Mouse (Mus musculus) neural tube, embryonic 11.5 days (tissue): ENCODE measurements around the gene Olfr665. TPM values are rescaled to one million over a fixed set of nuclear protein-coding genes. Genes with fewer than 3 reads are reported as not detected.

Experiments
- ATAC-seq: fragments of 200-750 bp; cut with Nextera tagmentation; 2 replicates; pipeline ENCODE4 v1.8.0; 2017; ENCODE audit warnings: moderate number of reproducible peaks, mild to moderate bottlenecking, moderate TSS enrichment, moderate library complexity; ENCODE audit not compliant: insufficient read depth, low FRiP score, low TSS enrichment
- DNase-seq: peaks from one replicate; pipeline ENCODE4 v3.0.0-alpha.2; 2015; ENCODE audit warnings: low spot score
- H3K27ac ChIP-seq: fragments of 300-500 bp; sonication (generic); 2 replicates; pipeline ENCODE4 v1.5.1; 2014; ENCODE audit warnings: low read depth, mild to moderate bottlenecking, low read length
- H3K27me3 ChIP-seq: fragments of 300-500 bp; sonication (generic); 2 replicates; pipeline ENCODE4 v1.6.1; 2014; ENCODE audit warnings: mild to moderate bottlenecking, low read length, mixed read lengths; ENCODE audit not compliant: control insufficient read depth, insufficient read depth
- H3K36me3 ChIP-seq: fragments of 300-500 bp; sonication (generic); 2 replicates; pipeline ENCODE4 v1.6.1; 2014; ENCODE audit warnings: mild to moderate bottlenecking, low read length, moderate library complexity, mixed read lengths; ENCODE audit not compliant: control insufficient read depth, insufficient read depth
- H3K4me1 ChIP-seq: fragments of 300-500 bp; sonication (generic); 2 replicates; pipeline ENCODE4 v1.6.1; 2014; ENCODE audit warnings: low read length, mixed read lengths; ENCODE audit not compliant: control insufficient read depth, insufficient read depth
- H3K4me2 ChIP-seq: fragments of 300-500 bp; sonication (generic); 2 replicates; pipeline ENCODE4 v1.6.1; 2014; ENCODE audit warnings: low read depth, mild to moderate bottlenecking, moderate library complexity
- H3K4me3 ChIP-seq: fragments of 300-500 bp; sonication (generic); 2 replicates; pipeline ENCODE4 v1.5.1; 2014; ENCODE audit warnings: low read depth, low read length
- H3K9ac ChIP-seq: fragments of 300-500 bp; sonication (generic); 2 replicates; pipeline ENCODE4 v1.6.1; 2014; ENCODE audit warnings: mild to moderate bottlenecking, low read length
- H3K9me3 ChIP-seq: fragments of 300-500 bp; sonication (generic); 2 replicates; pipeline ENCODE4 v1.6.1; 2016; ENCODE audit warnings: low read length; ENCODE audit not compliant: control insufficient read depth
- WGBS: fragments of 180-500 bp; shearing (Covaris S2); extraction: QIAGEN DNeasy Blood & Tissue Kit; methylation state at CpG from one replicate; pipeline ENCODE4 v1.1.7; 2014; 5-methylcytosine and 5-hydroxymethylcytosine counted together
- polyA plus RNA-seq: library from polyadenylated mRNA; unstranded; fragments of >200 nt; fragmentation: Nextera tagmentation; extraction: Ambion mirVana; gene quantifications from 2 replicates; pipeline ENCODE4 v1.2.1, GENCODE M21; 2014

Gene Olfr665
- polyA plus RNA-seq, 1 experiment from 2014 or later = not detected

GRCm38 (mm10) chr7:104921382-104921781 lies 43.6 kb downstream of the Olfr665 start, which contains the start of gene Olfr667:
Olfr667 (minus strand) TSS chr7:104921482.
- no peaks in the 10 kb centered on the region for H3K9me3 ChIP-seq
- H3K27ac ChIP-seq = no peak within 1 kb of the TSS
- H3K27me3 ChIP-seq = no peaks in the 10 kb centered on the region
- H3K4me2 ChIP-seq = no peak within 1 kb of the TSS
- H3K4me3 ChIP-seq = no peak within 1 kb of the TSS
- H3K36me3 ChIP-seq = no peaks in the 10 kb centered on the region
- WGBS = 78% methylated on average over 1 of the region's 1 CpGs
- no peak within 1 kb of the TSS for H3K9ac ChIP-seq
- DNase-seq (no peak), ATAC-seq (no peak)
- no peaks in the 10 kb centered on the region for H3K4me1 ChIP-seq

GRCm38 (mm10) chr7:104927957-104928356 lies 50.1 kb downstream of the Olfr665 start, which contains the start of gene Olfr668:
Olfr668 (minus strand) TSS chr7:104928057.
- Histone ChIP-seq H3K4me1 (no peaks in the 10 kb centered on the region), H3K27me3 (no peaks in the 10 kb centered on the region), H3K4me3 (no peak within 1 kb of the TSS), H3K4me2 (no peak within 1 kb of the TSS), H3K9ac (no peak within 1 kb of the TSS), H3K36me3 (no peaks in the 10 kb centered on the region), H3K27ac (no peak within 1 kb of the TSS), H3K9me3 (no peaks in the 10 kb centered on the region)
- 86% methylated on average over 1 of the region's 1 CpGs for WGBS
- ATAC-seq (no peak), DNase-seq (no peak)

Other genes starting within 250 kb of the Olfr665 start
- 0.08 TPM in 1 of 2 replicates, not detected in the other for gene Olfr658, start 230.7 kb upstream of the Olfr665 start, polyA plus RNA-seq
- not detected in 2 replicates for gene Olfr659, start 211.3 kb upstream of the Olfr665 start, polyA plus RNA-seq
- gene Olfr661, start 191.5 kb upstream of the Olfr665 start, polyA plus RNA-seq = not detected in 2 replicates
- gene Usp17le, start 100.6 kb upstream of the Olfr665 start, polyA plus RNA-seq = not detected in 2 replicates
- not detected in 2 replicates for gene Usp17lb, start 35.4 kb upstream of the Olfr665 start, polyA plus RNA-seq
- gene Usp17la, start 21.0 kb upstream of the Olfr665 start, polyA plus RNA-seq = not detected in 2 replicates
- gene Olfr666, start 17.9 kb downstream of the Olfr665 start, polyA plus RNA-seq = not detected in 2 replicates
- not detected in 2 replicates for gene Olfr667, start 43.5 kb downstream of the Olfr665 start, polyA plus RNA-seq
- not detected in 2 replicates for gene Olfr668, start 50.0 kb downstream of the Olfr665 start, polyA plus RNA-seq
- gene Olfr669, start 56.2 kb downstream of the Olfr665 start, polyA plus RNA-seq = not detected in 2 replicates
- not detected in 2 replicates for gene Olfr670, start 84.6 kb downstream of the Olfr665 start, polyA plus RNA-seq
- gene Olfr671, start 101.1 kb downstream of the Olfr665 start, polyA plus RNA-seq = not detected in 2 replicates
- gene Olfr672, start 124.0 kb downstream of the Olfr665 start, polyA plus RNA-seq = not detected in 2 replicates
- gene Olfr675, start 150.4 kb downstream of the Olfr665 start, polyA plus RNA-seq = not detected in 2 replicates
- not detected in 2 replicates for gene Olfr676, start 154.7 kb downstream of the Olfr665 start, polyA plus RNA-seq
- gene Olfr677, start 173.3 kb downstream of the Olfr665 start, polyA plus RNA-seq = not detected in 2 replicates
- not detected in 2 replicates for gene Olfr678, start 186.4 kb downstream of the Olfr665 start, polyA plus RNA-seq
- not detected in 2 replicates for gene Olfr679, start 203.2 kb downstream of the Olfr665 start, polyA plus RNA-seq
- gene Olfr680-ps1, start 214.8 kb downstream of the Olfr665 start, polyA plus RNA-seq = not detected in 2 replicates
- gene Olfr681, start 238.8 kb downstream of the Olfr665 start, polyA plus RNA-seq = not detected in 2 replicates